Mouse (Mus musculus) olfactory bulb, adult 2 months (tissue): ENCODE measurements at regions not wholly inside any gene's neighbourhood (a gene's known extent, or its start where the extent isn't known, plus 50 kb on each side); places are given as distances from the start of the nearest gene placed in this dataset.

Experiments
- CTCF ChIP-seq: fragments of 200-500 bp; IDR thresholded peaks from 2 replicates; pipeline ENCODE4 v1.5.1; 2012; ENCODE audit warnings: low read depth, mild to moderate bottlenecking, low read length, moderate library complexity; ENCODE audit not compliant: insufficient read depth
- POLR2A ChIP-seq: fragments of 200-500 bp; IDR thresholded peaks from 2 replicates; pipeline ENCODE4 v1.6.1; 2012; ENCODE audit warnings: mild to moderate bottlenecking, low read depth, low read length, moderate library complexity; ENCODE audit not compliant: insufficient read depth

GRCm38 (mm10) chr13:35469361-35470198, 190.1 kb upstream of the Cdyl start:
- TF ChIP-seq POLR2A (no peak), CTCF (no peak)
